Mouse (Mus musculus) C2C12 (cell line): ENCODE results near the gene Agap1.

Experiments used
- CTCF ChIP-seq: IDR thresholded peaks from one replicate; pipeline ENCODE4 v1.5.1; 2011; ENCODE audit not compliant: control insufficient read depth, insufficient read depth, insufficient read length
- MYOD1 ChIP-seq: IDR thresholded peaks from one replicate; pipeline ENCODE4 v1.6.1; 2011; ENCODE audit warnings: low read depth; ENCODE audit not compliant: control insufficient read depth, insufficient read length
- USF1 ChIP-seq: IDR thresholded peaks from one replicate; pipeline ENCODE4 v1.6.1; 2011; ENCODE audit warnings: low read depth, mild to moderate bottlenecking, control low read depth, moderate library complexity

GRCm38 (mm10) chr1:89576985-89577384 lies 122.4 kb downstream of the Agap1 start:
- TF ChIP-seq CTCF (no peak), USF1 (no peak), MYOD1 (no peak)
